Mouse (Mus musculus) urinary bladder, postnatal 10 days (tissue): Measurements from ENCODE around the gene Inpp5a.

ENCODE experiments used
- DNase-seq: peaks from one replicate; pipeline ENCODE4 v3.0.0; 2022; ENCODE audit warnings: low spot score

Gene Inpp5a

GRCm38 (mm10) chr7:139371389-139371788 is 17.5 kb upstream of the Inpp5a start:
- no peak for DNase-seq

GRCm38 (mm10) chr7:139377381-139377780 is 11.5 kb upstream of the Inpp5a start:
- DNase-seq: no peak

- DNase-seq: no peak
Observed at GRCm38 (mm10) chr7:139378355-139378754, 10.6 kb upstream of the Inpp5a start.

DNA sequence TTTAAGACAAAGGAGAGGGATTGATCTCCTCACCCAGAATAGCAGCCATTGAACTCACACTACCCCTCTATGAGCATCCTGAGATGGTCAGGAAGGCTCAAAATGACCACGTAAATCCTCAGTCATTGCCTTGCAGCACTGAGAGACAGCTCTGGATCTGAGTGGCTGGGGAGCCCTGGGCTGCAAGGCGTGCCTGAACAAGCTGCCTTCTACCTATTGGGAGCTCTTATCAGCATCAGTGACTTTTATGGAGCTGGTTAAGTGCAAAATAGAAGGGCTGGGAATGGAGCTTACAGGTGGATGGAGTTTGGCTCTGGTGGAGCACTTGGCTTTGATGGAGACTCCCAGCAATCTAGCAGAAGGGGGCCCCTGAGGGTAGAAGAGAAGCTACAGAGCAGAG is 9.2 kb upstream of the Inpp5a start:
- DNase-seq: no peak

DNA sequence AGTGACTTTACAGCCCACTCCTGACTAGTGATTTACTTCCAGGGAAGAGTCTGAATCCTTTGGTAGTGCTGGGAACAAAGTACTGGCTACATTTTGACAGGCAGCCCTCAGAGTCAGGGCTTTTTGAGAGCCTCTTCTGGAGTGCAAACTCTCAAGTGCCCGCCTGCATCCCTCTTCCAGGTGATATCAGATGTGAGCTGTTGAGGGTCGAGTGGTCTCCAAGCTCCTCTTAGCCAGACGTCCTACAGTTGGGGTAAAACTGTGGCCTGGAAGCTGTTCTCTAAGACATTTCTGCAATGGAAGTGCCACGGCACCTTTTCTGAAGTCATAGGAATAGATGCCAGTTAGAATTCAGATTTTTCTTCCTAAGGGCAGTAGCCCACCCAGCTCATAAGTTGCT is 8.7 kb upstream of the Inpp5a start:
- DNase-seq: no peak

DNA sequence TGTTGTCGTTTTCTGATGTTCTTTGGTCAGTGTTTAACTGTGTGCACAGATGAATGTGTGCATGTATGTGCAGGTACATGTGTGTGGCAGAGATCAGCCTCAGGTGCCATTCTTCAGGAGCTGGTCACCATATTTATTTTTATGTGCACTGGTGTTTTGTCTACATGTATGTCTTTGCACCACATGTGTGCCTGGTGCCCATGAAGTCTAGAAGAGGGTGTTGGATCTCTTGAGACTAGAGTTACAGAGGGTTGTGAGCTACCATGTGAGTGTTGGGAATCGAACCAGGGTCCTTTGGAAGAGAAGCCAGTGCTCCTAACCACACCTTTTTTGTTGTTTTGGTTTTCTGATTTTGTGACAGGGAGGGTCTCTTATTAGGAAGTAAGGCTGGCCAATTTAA is 7.0 kb upstream of the Inpp5a start:
- no peak for DNase-seq

- DNase-seq: no peak
Observed at GRCm38 (mm10) chr7:139382796-139383195, 6.1 kb upstream of the Inpp5a start.

GRCm38 (mm10) chr7:139384500-139384899 is 4.4 kb upstream of the Inpp5a start:
- no peak for DNase-seq

- DNase-seq: no peak
Observed at GRCm38 (mm10) chr7:139384916-139385530, 3.9 kb upstream of the Inpp5a start.

DNA sequence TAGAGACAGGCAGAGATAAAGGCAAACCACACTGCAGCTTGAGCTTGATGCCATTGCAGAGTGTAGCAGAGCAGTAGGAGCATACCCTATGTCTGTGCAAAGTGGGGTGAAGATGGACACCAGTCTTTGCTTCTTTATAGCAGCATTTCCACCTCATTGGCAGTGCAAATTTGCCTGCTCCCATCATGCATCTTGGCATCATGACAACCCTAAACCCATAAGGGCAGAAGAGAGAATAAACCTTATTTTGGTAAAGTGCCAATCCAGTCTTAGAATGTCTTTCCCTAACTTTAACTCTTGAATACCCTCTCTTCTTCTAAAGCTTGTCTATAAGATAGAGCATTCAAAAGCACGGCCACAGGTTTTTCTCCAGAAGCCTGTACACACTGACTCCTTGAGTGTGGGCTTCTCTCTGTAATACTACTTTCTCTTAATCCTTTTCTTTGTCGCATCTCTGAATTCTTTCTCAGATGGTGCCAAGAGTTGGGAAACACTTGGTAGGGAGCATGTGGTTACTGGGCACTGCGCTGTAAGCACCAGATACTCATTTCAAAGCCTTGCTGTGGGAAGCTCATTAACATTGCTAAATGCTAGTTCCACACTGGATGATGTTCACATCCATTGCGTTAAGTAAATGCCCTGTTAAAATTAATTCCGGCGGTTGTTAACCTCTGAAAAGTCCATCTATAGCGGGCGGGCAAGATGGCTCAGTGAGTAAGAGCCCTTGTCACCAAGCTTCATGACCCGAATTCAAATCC is 1.8 kb upstream of the Inpp5a start:
- no peak for DNase-seq

DNA sequence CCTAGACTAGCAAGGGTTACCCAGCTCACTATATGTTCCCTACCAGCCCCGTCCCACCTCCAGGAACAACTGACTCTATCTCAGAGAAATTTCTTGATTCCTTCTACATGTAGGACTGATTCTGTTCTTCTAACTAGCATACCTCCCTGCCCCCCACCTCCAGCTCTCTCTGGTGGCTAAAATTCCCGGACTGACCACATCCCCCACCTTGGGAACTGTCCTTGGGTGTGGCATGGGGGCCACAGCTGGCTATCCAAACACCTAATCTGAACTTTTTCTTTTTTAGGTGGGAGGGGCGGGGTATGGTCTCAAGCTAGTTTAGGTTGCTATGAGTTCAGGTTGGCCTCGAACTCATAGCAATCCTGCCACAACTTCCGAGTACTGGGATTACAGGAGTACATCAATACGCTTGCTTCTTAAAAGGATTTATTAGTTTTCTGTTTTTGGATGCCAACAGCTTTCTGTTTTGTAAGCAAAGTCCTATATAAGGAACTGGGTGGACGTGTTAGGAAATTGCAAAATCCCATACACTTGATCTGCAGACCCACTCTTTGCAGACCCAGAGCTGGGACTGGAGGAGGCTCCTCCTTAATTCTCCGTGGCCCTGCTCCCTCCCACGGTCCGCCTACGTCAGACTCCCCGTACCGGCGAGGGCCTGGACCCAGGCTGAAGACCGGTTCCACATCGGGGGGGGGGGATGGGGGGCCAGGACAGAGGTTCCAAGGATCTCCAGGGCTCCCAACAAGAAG is 814 bp upstream of the Inpp5a start:
- no peak for DNase-seq

GRCm38 (mm10) chr7:139389213-139389761 is 378 bp downstream of the Inpp5a start:
- DNase-seq: no peak

- no peak for DNase-seq
Observed at GRCm38 (mm10) chr7:139390380-139390779, 1.5 kb downstream of the Inpp5a start.

GRCm38 (mm10) chr7:139390926-139391325 is 2.0 kb downstream of the Inpp5a start:
- no peak for DNase-seq

DNA sequence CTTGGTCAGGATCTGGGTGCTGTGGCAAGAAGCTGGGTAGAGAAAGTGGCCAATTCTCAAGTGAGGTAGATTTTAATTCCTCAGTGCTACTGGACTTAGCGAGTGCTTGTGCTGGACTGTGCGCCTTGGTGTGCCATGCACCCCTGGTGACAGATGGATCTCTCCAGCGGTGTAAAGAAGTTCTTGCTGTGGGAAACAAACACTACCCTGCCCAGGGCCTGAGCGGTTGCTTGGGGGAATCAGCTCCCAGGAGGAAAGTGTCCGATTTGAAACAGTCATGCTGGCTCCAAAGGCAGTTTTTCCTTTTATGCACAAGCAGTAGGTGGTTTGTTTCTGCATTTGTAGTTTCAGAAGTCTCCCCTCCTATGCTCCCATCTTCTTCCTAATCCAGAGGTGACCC is 2.8 kb downstream of the Inpp5a start:
- DNase-seq: no peak

- DNase-seq: no peak
Observed at GRCm38 (mm10) chr7:139392106-139392505, 3.2 kb downstream of the Inpp5a start.

- DNase-seq: no peak
Observed at GRCm38 (mm10) chr7:139392691-139393235, 3.9 kb downstream of the Inpp5a start.

- no peak for DNase-seq
Observed at GRCm38 (mm10) chr7:139397521-139397920, 8.6 kb downstream of the Inpp5a start.

DNA sequence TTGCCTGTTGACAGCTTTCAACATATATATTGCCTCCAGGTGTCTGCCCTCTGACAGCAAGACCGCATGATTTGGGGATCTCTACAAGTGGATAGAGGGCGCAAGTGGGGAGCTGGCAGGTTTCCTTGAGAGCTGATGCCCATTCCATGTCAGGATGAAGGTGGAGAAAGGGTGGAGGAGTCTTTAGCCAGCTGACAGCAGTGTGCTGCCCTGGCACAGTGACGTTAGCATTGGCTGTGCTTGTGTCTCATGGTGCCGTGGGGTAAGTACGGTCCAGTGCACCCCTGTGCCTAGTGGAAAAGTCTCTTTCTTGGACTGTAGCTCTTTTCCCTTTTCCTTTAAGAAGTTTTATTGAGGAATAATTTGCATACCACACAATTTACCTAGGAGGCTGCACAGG is 9.2 kb downstream of the Inpp5a start:
- DNase-seq: no peak

- DNase-seq: no peak
Observed at GRCm38 (mm10) chr7:139398530-139399021, 9.7 kb downstream of the Inpp5a start.

GRCm38 (mm10) chr7:139399572-139399971 is 10.7 kb downstream of the Inpp5a start:
- no peak for DNase-seq

GRCm38 (mm10) chr7:139399977-139400685 is 11.2 kb downstream of the Inpp5a start:
- DNase-seq: no peak
